11 mouse cellular contexts compared by ENCODE assay signal in the genomic region with DNA sequence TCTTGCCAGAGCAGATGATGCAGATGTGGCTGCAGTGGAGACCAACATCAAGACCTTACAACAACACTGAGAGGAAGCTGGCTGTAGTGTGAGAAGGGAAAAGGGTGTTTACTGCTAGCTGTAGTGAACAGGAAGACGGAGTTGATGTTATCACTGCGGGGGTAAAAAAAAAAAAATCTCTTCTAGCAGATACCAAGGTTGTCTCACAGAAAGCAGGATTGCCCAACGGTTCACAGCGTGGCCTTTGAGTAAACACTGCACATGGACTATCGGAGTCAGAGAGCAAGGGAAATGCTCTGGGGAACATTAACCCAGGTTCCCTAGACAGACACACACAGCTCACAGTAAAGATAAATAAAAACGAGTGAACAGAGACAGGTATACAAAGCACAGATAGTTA.
DNase-seq lines count a peak whose midpoint lies in the region; ATAC-seq lines count a peak whose summit lies in the region.
"Had no signal": no experiment of that assay in that cellular context is flagged by ENCODE, and none has a peak within 500 bp of the region (broad histone marks: within the 10 kb centered on the region; RNA-seq: fewer than 3 reads in every experiment).

No protein-coding gene starts in this region.

- WGBS in intestine, embryonic 16.5 days: 10% methylated on average over 6 of the region's 6 CpGs
- 82% methylated on average over 6 of the region's 6 CpGs for WGBS in midbrain, embryonic 16.5 days

- peak; percentile 93 for ATAC-seq in intestine, embryonic 16.5 days
- no peak for ATAC-seq in midbrain, embryonic 16.5 days

- no peaks in the 10 kb centered on the region for H3K27me3 ChIP-seq in intestine, embryonic 16.5 days (replicated peaks; ENCODE audit: control insufficient read depth, insufficient read depth, low read length)
- H3K27me3 ChIP-seq in midbrain, embryonic 16.5 days (ENCODE audit: control insufficient read depth, insufficient read depth, low read depth, low read length): no peaks in the 10 kb centered on the region

- no peak overlapping the region for H3K4me2 ChIP-seq in intestine, embryonic 16.5 days (ENCODE audit: low read depth, low read length)
- no peak overlapping the region for H3K4me2 ChIP-seq in midbrain, embryonic 16.5 days (ENCODE audit: low read length)

- no peak overlapping the region for H3K4me3 ChIP-seq in intestine, embryonic 16.5 days (ENCODE audit: low read length)
- H3K4me3 ChIP-seq in midbrain, embryonic 16.5 days (ENCODE audit: low read depth, low read length): no peak overlapping the region

- H3K27ac ChIP-seq in intestine, embryonic 16.5 days (ENCODE audit: low read length): peak overlapping the region; percentile 53
- no peak overlapping the region for H3K27ac ChIP-seq in midbrain, embryonic 16.5 days (ENCODE audit: low read length)
- H3K27ac ChIP-seq: kidney, postnatal 0 days had no signal

- no peak overlapping the region for H3K9ac ChIP-seq in intestine, embryonic 16.5 days (ENCODE audit: low read depth, low read length)
- no peak overlapping the region for H3K9ac ChIP-seq in midbrain, embryonic 16.5 days (ENCODE audit: low read depth, low read length)

- no peaks in the 10 kb centered on the region for H3K36me3 ChIP-seq in intestine, embryonic 16.5 days (ENCODE audit: control insufficient read depth, insufficient read depth, low read length)
- H3K36me3 ChIP-seq in midbrain, embryonic 16.5 days (ENCODE audit: control insufficient read depth, insufficient read depth, low read length): no peaks in the 10 kb centered on the region

- H3K9me3 ChIP-seq in intestine, embryonic 16.5 days (ENCODE audit: control insufficient read depth, low read length): no peaks in the 10 kb centered on the region
- H3K9me3 ChIP-seq in midbrain, embryonic 16.5 days (replicated peaks; ENCODE audit: control insufficient read depth, low read length, poor library complexity, severe bottlenecking): no peaks in the 10 kb centered on the region

- H3K4me1 ChIP-seq in intestine, embryonic 16.5 days (ENCODE audit: control insufficient read depth, insufficient read depth, low read length): peaks cover 6% of the 10 kb centered on the region; the same call in 1 of the 2 replicates
- H3K4me1 ChIP-seq in midbrain, embryonic 16.5 days (ENCODE audit: control insufficient read depth, insufficient read depth, low read length): no peaks in the 10 kb centered on the region

- DNase-seq in adrenal gland, adult 8-10 months: peak; percentile 52
- no peak for DNase-seq in adrenal gland, adult 18-20 months (ENCODE audit: low spot score in 2 of 2)
- DNase-seq in 416B (ENCODE audit: low read depth): peak; percentile 95
- peak; percentile 64 for DNase-seq in lung, postnatal 36 days
- no peak for DNase-seq in frontal cortex, postnatal 14 days (ENCODE audit: low spot score in 2 of 2)
- DNase-seq in embryo, embryonic 10 days (ENCODE audit: low spot score): no peak
- DNase-seq: cerebellum, adult 18-20 months; gastrocnemius, postnatal 25 days had no signal

Comparison
In these comparisons a context has a peak if more than half of its experiments do, and no peak if none do; other contexts are left out.
1. DNase-seq: peak in adrenal gland, adult 8-10 months (single experiment), 416B (single experiment) and lung, postnatal 36 days (single experiment); none in adrenal gland, adult 18-20 months (0 of 2), frontal cortex, postnatal 14 days (0 of 2) and embryo, embryonic 10 days (single experiment).